Mouse (Mus musculus) small intestine, adult 2 months (tissue): Measurements from ENCODE around the gene Uhrf1bp1.

Experiments used
- CTCF ChIP-seq: fragments of 200-500 bp; IDR thresholded peaks from 2 replicates; pipeline ENCODE4 v1.5.1; 2012; ENCODE audit warnings: low read depth, mild to moderate bottlenecking, control low read depth, inconsistent platforms, low read length, moderate library complexity, mixed read lengths; ENCODE audit not compliant: insufficient replicate concordance, insufficient read length; ENCODE audit errors: extremely low read depth
- POLR2A ChIP-seq: fragments of 200-500 bp; IDR thresholded peaks from 2 replicates; pipeline ENCODE4 v1.6.1; 2012; ENCODE audit warnings: low read depth, mild to moderate bottlenecking, control low read depth, inconsistent platforms, low read length, moderate library complexity

GRCm38 (mm10) chr17:27839469-27840252 lies 16.6 kb upstream of the Uhrf1bp1 start:
- no peak for TF ChIP-seq CTCF
- TF ChIP-seq POLR2A, result peak; percentile 58
